Mouse (Mus musculus): ENCODE results near the gene Atg9a. TPM values are rescaled to one million over a fixed set of nuclear protein-coding genes. Genes with fewer than 3 reads are reported as not detected.
A peak's percentile ranks its signal among the peaks of the same experiment; 100 is the strongest.

Gene Atg9a
- polyA plus RNA-seq, 1 experiment from 2014 or later = 28.3 TPM

DNA sequence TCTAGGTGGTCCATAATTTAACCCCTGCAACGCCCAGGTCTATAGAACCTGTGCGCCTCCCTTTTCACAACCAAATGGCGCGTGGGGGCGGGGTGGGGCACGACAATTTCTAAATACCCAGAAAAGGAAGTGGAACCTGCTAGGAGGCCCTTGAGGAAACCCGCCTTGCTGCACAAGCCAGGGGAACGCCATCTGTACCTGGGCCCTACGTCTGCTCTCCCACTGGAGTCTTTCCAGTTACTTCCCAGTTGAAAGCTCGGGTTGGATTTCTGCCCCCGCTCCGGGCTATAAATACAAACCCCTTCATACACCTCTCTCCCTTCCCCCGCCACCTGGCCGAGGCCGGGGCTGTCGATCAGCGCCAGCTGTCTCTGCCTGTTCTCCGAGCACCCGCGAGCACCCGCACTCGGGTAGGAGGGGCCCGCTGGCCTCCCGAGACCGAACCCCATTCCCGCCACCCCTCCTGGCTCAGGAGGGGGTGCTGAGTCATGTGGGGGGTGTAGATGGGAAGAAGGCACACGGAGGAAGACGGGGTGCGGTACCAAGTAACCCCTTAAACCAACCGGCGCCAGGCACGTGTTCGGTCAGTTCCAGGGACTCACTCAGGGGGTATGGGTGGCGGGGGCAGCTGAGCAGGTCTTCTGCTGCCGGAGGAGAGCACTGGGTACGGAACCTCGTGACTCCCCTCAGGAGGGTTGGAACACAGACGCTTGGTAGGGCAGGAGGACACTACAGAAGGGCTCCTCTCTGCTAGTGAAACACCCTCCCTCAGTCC, 26.4 kb upstream of the Atg9a start:
- H3K9me3 ChIP-seq (ENCODE audit: low read length) = no peaks in the 10 kb centered on the region
- H3K36me3 ChIP-seq (ENCODE audit: insufficient read depth, low read length) = peaks cover 10% of the 10 kb centered on the region; the same call in 1 of the 2 replicates
- ATAC-seq (peak; percentile 33), DNase-seq (ENCODE audit: low spot score) (peak; percentile 60)
- no peak for TF ChIP-seq EP300 (IDR thresholded peaks at IDR 0.05)
- TF ChIP-seq CTCF (IDR thresholded peaks at IDR 0.05) = no peak
- H3K27me3 ChIP-seq (replicated peaks; ENCODE audit: insufficient read depth, low read length) = peaks cover 3% of the 10 kb centered on the region
- H3K4me2 ChIP-seq (replicated peaks; ENCODE audit: low read depth, low read length) = peak overlapping the region; percentile 78
- WGBS = under 1% methylated on average over 38 of the region's 38 CpGs
- H3K4me1 ChIP-seq (ENCODE audit: insufficient read depth, low read depth, low read length) = peaks cover 6% of the 10 kb centered on the region
- H3K9ac ChIP-seq (replicated peaks; ENCODE audit: low read depth) = peak overlapping the region; percentile 46
- peak overlapping the region; percentile 54 for H3K4me3 ChIP-seq (ENCODE audit: low read depth, low read length)
- H3K27ac ChIP-seq (ENCODE audit: low read length) = peak overlapping the region; percentile 72

DNA sequence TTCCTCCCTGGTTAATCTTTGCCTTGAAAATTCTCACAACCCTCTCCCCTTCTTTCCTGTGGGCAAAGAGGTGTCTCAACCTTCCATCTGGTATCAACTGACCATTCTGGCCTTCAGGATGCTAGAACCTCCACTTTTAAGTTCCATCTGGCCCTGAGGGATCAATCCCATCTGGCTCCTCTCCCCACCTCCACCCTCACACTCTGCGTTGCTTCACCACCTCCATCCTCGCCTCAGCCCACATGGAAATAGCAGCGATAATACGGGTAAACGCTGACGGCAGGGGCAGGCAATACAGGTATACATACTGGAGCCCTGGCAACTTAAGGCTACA, 25.9 kb upstream of the Atg9a start:
- Histone ChIP-seq H3K27ac (ENCODE audit: low read length) (0 out of 2 replicates have a peak overlapping the region, but pooled peaks have one; percentile 72), H3K9me3 (ENCODE audit: low read length) (no peaks in the 10 kb centered on the region), H3K4me2 (replicated peaks; ENCODE audit: low read depth, low read length) (peak overlapping the region; percentile 78), H3K4me1 (ENCODE audit: insufficient read depth, low read depth, low read length) (peaks cover 6% of the 10 kb centered on the region), H3K36me3 (ENCODE audit: insufficient read depth, low read length) (peaks cover 10% of the 10 kb centered on the region; the same call in 1 of the 2 replicates), H3K9ac (replicated peaks; ENCODE audit: low read depth) (peak overlapping the region; percentile 46; the same call in 1 of the 2 replicates), H3K27me3 (replicated peaks; ENCODE audit: insufficient read depth, low read length) (peaks cover 3% of the 10 kb centered on the region), H3K4me3 (ENCODE audit: low read depth, low read length) (peak overlapping the region; percentile 54)
- DNase-seq (ENCODE audit: low spot score) (no peak), ATAC-seq (no peak)
- WGBS = 3% methylated on average over 6 of the region's 6 CpGs
- TF ChIP-seq CTCF (IDR thresholded peaks at IDR 0.05) = no peak
- TF ChIP-seq EP300 (IDR thresholded peaks at IDR 0.05) = no peak

DNA sequence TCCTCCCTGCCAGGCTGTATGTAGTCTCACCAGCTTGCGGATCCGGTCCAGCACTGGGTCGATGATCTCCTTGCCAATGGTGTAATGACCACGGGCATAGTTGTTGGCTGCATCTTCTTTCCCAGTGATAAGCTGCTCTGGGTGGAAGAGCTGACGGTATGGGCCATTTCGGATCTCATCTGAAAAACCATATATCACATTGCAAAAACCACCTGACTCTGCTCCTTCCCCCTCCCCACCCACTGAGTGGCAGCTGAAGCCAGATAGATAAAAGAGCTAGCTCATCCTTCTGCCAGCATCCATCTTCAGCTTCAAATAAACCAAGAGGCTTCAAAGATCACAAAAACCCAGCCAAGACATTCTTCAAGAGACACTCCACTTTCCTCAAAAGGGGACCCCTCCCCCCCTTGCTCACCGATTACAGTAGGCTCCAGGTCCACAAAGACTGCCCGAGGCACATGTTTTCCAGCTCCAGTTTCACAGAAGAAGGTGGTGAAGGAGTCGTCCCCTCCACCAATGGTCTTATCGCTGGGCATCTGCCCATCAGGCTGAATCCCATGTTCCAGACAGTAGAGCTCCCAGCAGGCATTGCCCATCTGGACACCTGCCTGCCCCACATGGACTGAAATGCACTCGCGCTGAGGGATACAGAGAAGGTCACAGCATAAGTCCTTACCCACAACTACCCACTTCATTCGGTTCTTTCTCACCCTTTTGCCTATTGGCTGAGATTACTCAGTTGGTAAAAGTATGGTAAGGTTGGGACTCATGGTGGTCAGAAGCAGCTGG, 25.0 kb upstream of the Atg9a start:
- DNase-seq (ENCODE audit: low spot score) (no peak), ATAC-seq (no peak)
- H3K4me3 ChIP-seq (ENCODE audit: low read depth, low read length) = no peak overlapping the region
- peaks cover 3% of the 10 kb centered on the region; the same call in 1 of the 2 replicates for H3K27me3 ChIP-seq (replicated peaks; ENCODE audit: insufficient read depth, low read length)
- 62% methylated on average over 13 of the region's 13 CpGs for WGBS
- H3K36me3 ChIP-seq (ENCODE audit: insufficient read depth, low read length) = peaks cover 10% of the 10 kb centered on the region; the same call in 1 of the 2 replicates
- H3K9ac ChIP-seq (replicated peaks; ENCODE audit: low read depth) = no peak overlapping the region
- no peak overlapping the region for H3K27ac ChIP-seq (ENCODE audit: low read length)
- H3K4me2 ChIP-seq (replicated peaks; ENCODE audit: low read depth, low read length) = peak overlapping the region; percentile 78; the same call in 1 of the 2 replicates
- peaks cover 6% of the 10 kb centered on the region for H3K4me1 ChIP-seq (ENCODE audit: insufficient read depth, low read depth, low read length)
- TF ChIP-seq CTCF (IDR thresholded peaks at IDR 0.05) (no peak), EP300 (IDR thresholded peaks at IDR 0.05) (no peak)
- no peaks in the 10 kb centered on the region for H3K9me3 ChIP-seq (ENCODE audit: low read length)

DNA sequence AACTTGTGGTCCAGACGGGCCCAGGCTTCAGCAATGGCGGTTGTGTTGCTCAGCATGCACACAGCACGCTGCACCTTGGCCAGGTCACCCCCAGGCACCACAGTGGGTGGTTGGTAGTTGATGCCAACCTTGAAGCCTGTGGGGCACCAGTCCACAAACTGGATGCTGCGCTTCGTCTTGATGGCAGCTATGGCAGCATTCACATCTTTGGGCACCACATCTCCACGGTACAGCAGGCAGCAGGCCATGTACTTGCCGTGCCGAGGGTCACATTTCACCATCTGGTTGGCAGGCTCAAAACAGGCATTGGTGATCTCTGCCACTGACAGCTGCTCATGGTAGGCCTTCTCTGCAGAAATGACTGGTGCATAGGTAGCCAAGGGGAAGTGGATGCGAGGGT, 23.8 kb upstream of the Atg9a start:
- TF ChIP-seq CTCF (IDR thresholded peaks at IDR 0.05) = no peak
- no peak for TF ChIP-seq EP300 (IDR thresholded peaks at IDR 0.05)
- Histone ChIP-seq H3K4me2 (replicated peaks; ENCODE audit: low read depth, low read length) (no peak overlapping the region), H3K4me1 (ENCODE audit: insufficient read depth, low read depth, low read length) (peaks cover 12% of the 10 kb centered on the region), H3K27me3 (replicated peaks; ENCODE audit: insufficient read depth, low read length) (peaks cover 3% of the 10 kb centered on the region; the same call in 1 of the 2 replicates), H3K4me3 (ENCODE audit: low read depth, low read length) (no peak overlapping the region), H3K9ac (replicated peaks; ENCODE audit: low read depth) (no peak overlapping the region), H3K9me3 (ENCODE audit: low read length) (no peaks in the 10 kb centered on the region), H3K27ac (ENCODE audit: low read length) (no peak overlapping the region), H3K36me3 (ENCODE audit: insufficient read depth, low read length) (peaks cover 10% of the 10 kb centered on the region; the same call in 1 of the 2 replicates)
- WGBS = 91% methylated on average over 9 of the region's 9 CpGs
- ATAC-seq (no peak), DNase-seq (ENCODE audit: low spot score) (no peak)

DNA sequence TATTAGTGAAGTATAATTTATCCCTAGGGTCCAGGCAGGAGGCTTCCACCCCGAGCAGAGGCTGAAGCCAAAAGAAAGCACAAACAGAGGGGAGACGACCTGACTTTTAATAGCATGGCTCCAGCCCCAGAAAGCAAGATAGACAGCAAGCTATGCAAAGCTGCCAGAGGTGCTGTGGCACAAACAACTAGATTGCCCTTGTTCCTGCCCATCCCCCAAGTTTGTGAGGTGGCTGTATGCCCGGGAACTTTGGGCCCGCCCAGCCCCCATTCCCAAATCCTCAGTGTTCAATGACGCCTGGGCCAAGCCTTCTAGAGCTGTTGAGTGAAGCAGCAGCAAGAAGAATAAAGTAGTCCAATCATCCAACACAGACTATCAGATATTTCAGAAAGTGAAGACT, 22.9 kb upstream of the Atg9a start:
- TF ChIP-seq CTCF (IDR thresholded peaks at IDR 0.05) (no peak), EP300 (IDR thresholded peaks at IDR 0.05) (no peak)
- Histone ChIP-seq H3K36me3 (ENCODE audit: insufficient read depth, low read length) (peaks cover 10% of the 10 kb centered on the region; the same call in 1 of the 2 replicates), H3K27me3 (replicated peaks; ENCODE audit: insufficient read depth, low read length) (peaks cover 3% of the 10 kb centered on the region; the same call in 1 of the 2 replicates), H3K27ac (ENCODE audit: low read length) (no peak overlapping the region), H3K9me3 (ENCODE audit: low read length) (no peaks in the 10 kb centered on the region), H3K4me2 (replicated peaks; ENCODE audit: low read depth, low read length) (no peak overlapping the region), H3K4me1 (ENCODE audit: insufficient read depth, low read depth, low read length) (peaks cover 13% of the 10 kb centered on the region), H3K9ac (replicated peaks; ENCODE audit: low read depth) (no peak overlapping the region), H3K4me3 (ENCODE audit: low read depth, low read length) (no peak overlapping the region)
- 56% methylated on average over 5 of the region's 5 CpGs for WGBS
- ATAC-seq = no peak
- no peak for DNase-seq (ENCODE audit: low spot score)

DNA sequence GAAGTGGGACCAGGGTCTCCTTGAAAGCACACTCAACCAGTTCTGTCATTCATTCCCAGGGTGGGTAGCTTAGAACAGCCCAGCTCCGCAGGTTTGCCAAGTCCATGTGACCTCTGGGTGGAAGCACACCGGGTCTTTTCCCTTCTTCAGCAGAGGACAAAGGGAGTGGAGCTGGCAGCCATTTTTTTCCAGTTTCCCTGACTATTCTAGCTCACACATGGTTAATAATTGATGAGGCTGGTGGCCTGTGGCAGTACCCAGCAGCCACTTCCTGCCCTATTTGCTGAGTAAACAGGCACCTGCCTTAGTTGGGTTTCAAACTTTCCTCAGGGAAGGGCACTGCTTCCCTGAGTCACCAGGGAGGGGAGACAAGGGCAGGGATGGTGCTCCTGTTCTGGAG, 22.4 kb upstream of the Atg9a start:
- DNase-seq (ENCODE audit: low spot score) = peak; percentile 41
- Histone ChIP-seq H3K9ac (replicated peaks; ENCODE audit: low read depth) (no peak overlapping the region), H3K36me3 (ENCODE audit: insufficient read depth, low read length) (peaks cover 10% of the 10 kb centered on the region; the same call in 1 of the 2 replicates), H3K27ac (ENCODE audit: low read length) (no peak overlapping the region), H3K9me3 (ENCODE audit: low read length) (no peaks in the 10 kb centered on the region), H3K4me2 (replicated peaks; ENCODE audit: low read depth, low read length) (no peak overlapping the region), H3K27me3 (replicated peaks; ENCODE audit: insufficient read depth, low read length) (peaks cover 3% of the 10 kb centered on the region; the same call in 1 of the 2 replicates), H3K4me1 (ENCODE audit: insufficient read depth, low read depth, low read length) (peaks cover 17% of the 10 kb centered on the region), H3K4me3 (ENCODE audit: low read depth, low read length) (no peak overlapping the region)
- ATAC-seq = no peak
- 37% methylated on average over 2 of the region's 2 CpGs for WGBS
- no peak for TF ChIP-seq CTCF (IDR thresholded peaks at IDR 0.05)
- TF ChIP-seq EP300 (IDR thresholded peaks at IDR 0.05) = no peak
